Mouse (Mus musculus): ENCODE measurements around the gene Pik3cg. TPM values are rescaled to one million over a fixed set of nuclear protein-coding genes. Genes with fewer than 3 reads are reported as not detected.

Gene Pik3cg
- polyA plus RNA-seq, 1 experiment from 2014 or later, result 1.2 TPM

GRCm38 (mm10) chr12:32137542-32137941, 70.9 kb downstream of the Pik3cg start:
- H3K27ac ChIP-seq, result no peak overlapping the region
- no peak overlapping the region for H3K9ac ChIP-seq
- peaks cover 14% of the 10 kb centered on the region for H3K4me1 ChIP-seq (replicated peaks)
- WGBS, result 73% methylated on average over 2 of the region's 2 CpGs
- ATAC-seq (ENCODE audit: low FRiP score), result no peak
- H3K36me3 ChIP-seq, result no peaks in the 10 kb centered on the region
- no peaks in the 10 kb centered on the region for H3K9me3 ChIP-seq
- H3K4me3 ChIP-seq, result no peak overlapping the region
- no peaks in the 10 kb centered on the region for H3K27me3 ChIP-seq
- no peak overlapping the region for H3K4me2 ChIP-seq

- Histone ChIP-seq H3K4me2 (peak overlapping the region; percentile 25), H3K27ac (peak overlapping the region; percentile 58), H3K27me3 (no peaks in the 10 kb centered on the region), H3K36me3 (no peaks in the 10 kb centered on the region), H3K9ac (peak overlapping the region; percentile 19; the same call in 1 of the 2 replicates), H3K4me1 (replicated peaks) (peaks cover 14% of the 10 kb centered on the region), H3K4me3 (no peak overlapping the region), H3K9me3 (no peaks in the 10 kb centered on the region)
- WGBS, result 22% methylated on average over 14 of the region's 14 CpGs
- ATAC-seq (ENCODE audit: low FRiP score), result peak; percentile 63
Observed at GRCm38 (mm10) chr12:32127599-32128507, 80.6 kb downstream of the Pik3cg start.

GRCm38 (mm10) chr12:32127158-32127557, 81.3 kb downstream of the Pik3cg start:
- H3K4me1 ChIP-seq (replicated peaks), result peaks cover 7% of the 10 kb centered on the region
- H3K4me3 ChIP-seq, result no peak overlapping the region
- H3K27me3 ChIP-seq, result no peaks in the 10 kb centered on the region
- H3K4me2 ChIP-seq, result 0 out of 2 replicates have a peak overlapping the region, but pooled peaks have one; percentile 25
- H3K27ac ChIP-seq, result no peak overlapping the region
- WGBS, result 70% methylated on average over 2 of the region's 2 CpGs
- no peaks in the 10 kb centered on the region for H3K36me3 ChIP-seq
- no peak overlapping the region for H3K9ac ChIP-seq
- ATAC-seq (ENCODE audit: low FRiP score), result no peak
- H3K9me3 ChIP-seq, result no peaks in the 10 kb centered on the region

- H3K4me3 ChIP-seq, result no peak overlapping the region
- no peaks in the 10 kb centered on the region for H3K9me3 ChIP-seq
- no peak overlapping the region for H3K9ac ChIP-seq
- H3K4me1 ChIP-seq (replicated peaks), result peaks cover 4% of the 10 kb centered on the region; the same call in 1 of the 2 replicates
- no peak overlapping the region for H3K27ac ChIP-seq
- no peak for ATAC-seq (ENCODE audit: low FRiP score)
- no peaks in the 10 kb centered on the region for H3K36me3 ChIP-seq
- H3K27me3 ChIP-seq, result no peaks in the 10 kb centered on the region
- 91% methylated on average over 2 of the region's 2 CpGs for WGBS
- H3K4me2 ChIP-seq, result no peak overlapping the region
Observed at GRCm38 (mm10) chr12:32124456-32124855, 84.0 kb downstream of the Pik3cg start.

DNA sequence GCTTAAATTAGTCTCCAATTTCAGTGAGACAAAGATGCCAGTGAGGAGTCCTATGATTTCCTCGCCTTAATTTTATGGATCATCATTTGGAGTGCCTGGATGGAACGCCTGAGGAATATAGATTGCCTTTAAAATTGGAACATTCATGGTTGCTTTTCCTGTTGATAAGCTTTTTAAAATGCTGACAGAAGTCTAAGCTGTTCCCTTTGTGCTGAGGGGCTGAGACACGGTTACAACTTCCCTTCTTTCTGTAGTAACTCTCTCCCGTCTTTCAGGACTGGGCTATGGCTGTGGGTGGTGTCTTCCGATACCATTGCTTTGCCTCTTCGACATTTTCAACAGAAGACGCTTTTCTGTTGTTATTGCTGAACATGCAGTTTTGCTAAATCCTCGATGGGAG, 84.4 kb downstream of the Pik3cg start:
- Histone ChIP-seq H3K9ac (no peak overlapping the region), H3K4me1 (replicated peaks) (peaks cover 4% of the 10 kb centered on the region; the same call in 1 of the 2 replicates), H3K27ac (no peak overlapping the region), H3K4me2 (no peak overlapping the region), H3K36me3 (no peaks in the 10 kb centered on the region), H3K27me3 (no peaks in the 10 kb centered on the region), H3K4me3 (no peak overlapping the region), H3K9me3 (no peaks in the 10 kb centered on the region)
- WGBS, result 85% methylated on average over 8 of the region's 8 CpGs
- no peak for ATAC-seq (ENCODE audit: low FRiP score)

GRCm38 (mm10) chr12:32123559-32123958, 84.9 kb downstream of the Pik3cg start:
- Histone ChIP-seq H3K36me3 (no peaks in the 10 kb centered on the region), H3K4me3 (no peak overlapping the region), H3K9me3 (no peaks in the 10 kb centered on the region), H3K27me3 (no peaks in the 10 kb centered on the region), H3K27ac (no peak overlapping the region), H3K4me2 (no peak overlapping the region), H3K4me1 (replicated peaks) (peaks cover 4% of the 10 kb centered on the region; the same call in 1 of the 2 replicates), H3K9ac (no peak overlapping the region)
- 82% methylated on average over 5 of the region's 5 CpGs for WGBS
- ATAC-seq (ENCODE audit: low FRiP score), result no peak

Other genes starting within 250 kb of the Pik3cg start
- 108 and 110 TPM in 2 replicates for gene Prkar2b, start 147.4 kb downstream of the Pik3cg start, polyA plus RNA-seq (2015; fragmentation: Nextera tagmentation; extraction: Ambion mirVana)
- 3.5 TPM in 2 replicates for gene Ccdc71l, start 170.0 kb upstream of the Pik3cg start, polyA plus RNA-seq (2015; fragmentation: Nextera tagmentation; extraction: Ambion mirVana)

Data from hindbrain, embryonic 13.5 days (tissue).